Mouse (Mus musculus) myocyte (in vitro differentiated cells): ENCODE results near the gene Dhx30. TPM values are rescaled to one million over a fixed set of nuclear protein-coding genes. Genes with fewer than 3 reads are reported as not detected.
A peak's percentile ranks its signal among the peaks of the same experiment; 100 is the strongest.
"Not testable (repeated sequence)": the region's sequence is repeated elsewhere in the genome, so short reads cannot be mapped to it uniquely, and the experiment has no call there.

Experiments
- H3K27me3 ChIP-seq: one replicate; pipeline ENCODE4 v1.6.1; 2011; ENCODE audit not compliant: control insufficient read depth, insufficient read depth, insufficient read length
- H3K36me3 ChIP-seq: one replicate; pipeline ENCODE4 v1.6.1; 2011; ENCODE audit not compliant: control insufficient read depth, insufficient read depth
- H3K4me2 ChIP-seq: one replicate; pipeline ENCODE4 v1.6.1; 2011; ENCODE audit warnings: low read depth, control low read depth
- H3K4me3 ChIP-seq: one replicate; pipeline ENCODE4 v1.5.1; 2011; ENCODE audit warnings: mild to moderate bottlenecking, control low read depth, moderate library complexity
- H3K79me2 ChIP-seq: one replicate; pipeline ENCODE4 v1.6.1; 2011; ENCODE audit not compliant: control insufficient read depth, insufficient read depth
- H3ac ChIP-seq: one replicate; pipeline ENCODE4 v1.6.1; 2011; ENCODE audit not compliant: control insufficient read depth, insufficient read length
- CEBPB ChIP-seq: IDR thresholded peaks from 2 replicates; pipeline ENCODE4 v1.6.1; 2011; ENCODE audit warnings: mild to moderate bottlenecking, moderate library complexity; ENCODE audit not compliant: poor library complexity, insufficient read depth, severe bottlenecking
- E2F4 ChIP-seq: IDR thresholded peaks from one replicate; pipeline ENCODE4 v1.6.1; 2011; ENCODE audit warnings: mild to moderate bottlenecking, control low read depth, moderate library complexity; ENCODE audit not compliant: insufficient read depth
- MAX ChIP-seq: IDR thresholded peaks from one replicate; pipeline ENCODE4 v1.6.1; 2011; ENCODE audit warnings: low read depth, mild to moderate bottlenecking, control low read depth
- MYOD1 ChIP-seq, 3 experiments: IDR thresholded peaks; one replicate each; pipeline ENCODE4 v1.6.1; 2011; ENCODE audit warnings: control low read depth in 2 of 3, low read depth in 2 of 3, mild to moderate bottlenecking in 2 of 3, moderate library complexity in 1 of 3; ENCODE audit not compliant: insufficient read length in 2 of 3, control insufficient read depth in 1 of 3
- MYOG ChIP-seq, 3 experiments: IDR thresholded peaks; one replicate each; pipeline ENCODE4 v1.6.1; 2011; ENCODE audit warnings: control low read depth in 2 of 3, low read depth in 2 of 3, mild to moderate bottlenecking in 2 of 3; ENCODE audit not compliant: insufficient read length in 2 of 3, control insufficient read depth in 1 of 3, insufficient read depth in 1 of 3
- POLR2A ChIP-seq: IDR thresholded peaks from one replicate; pipeline ENCODE4 v1.6.1; 2011; ENCODE audit warnings: low read depth, mild to moderate bottlenecking, control low read depth, moderate library complexity; ENCODE audit not compliant: insufficient read length
- POLR2AphosphoS2 ChIP-seq: IDR thresholded peaks from one replicate; pipeline ENCODE4 v1.6.1; 2011; ENCODE audit warnings: low read depth, control low read depth; ENCODE audit not compliant: insufficient read length
- REST ChIP-seq: IDR thresholded peaks from one replicate; pipeline ENCODE4 v1.6.1; 2011; ENCODE audit warnings: mild to moderate bottlenecking, control low read depth, moderate library complexity; ENCODE audit not compliant: insufficient read depth, insufficient read length
- SRF ChIP-seq: IDR thresholded peaks from one replicate; pipeline ENCODE4 v1.6.1; 2011; ENCODE audit warnings: low read depth; ENCODE audit not compliant: control insufficient read depth, insufficient read length
- TCF12 ChIP-seq: IDR thresholded peaks from one replicate; pipeline ENCODE4 v1.6.1; 2011; ENCODE audit warnings: mild to moderate bottlenecking, control low read depth; ENCODE audit not compliant: poor library complexity, insufficient read depth, severe bottlenecking
- TCF3 ChIP-seq: IDR thresholded peaks from one replicate; pipeline ENCODE4 v1.6.1; 2011; ENCODE audit warnings: low read depth, control low read depth; ENCODE audit not compliant: insufficient read length
- USF1 ChIP-seq: IDR thresholded peaks from one replicate; pipeline ENCODE4 v1.6.1; 2011; ENCODE audit warnings: low read depth, mild to moderate bottlenecking, control low read depth, moderate library complexity
- polyA plus RNA-seq: library from polyadenylated mRNA; unstranded; fragments of >200 nt; fragmentation: generic; extraction: Trizol; gene quantifications from one replicate; pipeline ENCODE4 v1.2.1, GENCODE M21; 2012; ENCODE audit warnings: missing spikeins

Dhx30 gene
- polyA plus RNA-seq, 1 experiment = 79.1 TPM

DNA sequence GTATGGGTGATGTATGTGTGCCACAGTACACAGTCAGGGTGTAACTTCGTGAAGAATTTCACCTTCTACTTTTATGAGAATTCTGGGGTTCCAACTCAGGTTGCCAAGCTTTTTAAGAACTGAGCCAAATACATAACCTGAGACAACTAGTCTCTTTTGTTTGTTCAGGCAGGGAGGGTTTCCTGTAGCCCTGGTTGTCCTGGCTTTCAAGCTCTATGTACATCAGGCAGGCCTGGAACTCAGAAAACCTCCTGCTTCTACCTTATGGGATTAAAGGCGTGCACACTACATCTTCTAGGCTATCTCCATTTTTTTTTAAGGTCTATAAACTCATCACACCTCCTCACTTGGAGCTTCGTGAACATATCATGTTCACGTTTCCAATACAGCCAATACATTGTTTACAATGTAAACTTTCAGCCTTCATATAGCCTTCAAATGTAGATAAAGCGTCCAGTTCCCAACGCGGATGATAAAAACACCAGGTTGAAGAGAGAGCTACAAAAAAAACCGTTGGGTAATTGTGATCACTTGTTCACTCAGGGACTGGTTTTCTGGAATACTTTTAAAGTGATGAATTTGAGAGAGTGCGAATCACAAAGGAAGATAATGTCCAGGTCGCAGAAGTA is 13.4 kb upstream of the Dhx30 start:
- TF ChIP-seq USF1 (no peak), CEBPB (no peak), E2F4 (no peak), MYOD1 (IDR thresholded peaks at IDR 0.05; ENCODE audit: control insufficient read depth in 1 of 3, insufficient read length in 2 of 3, low read depth in 2 of 3) (no peak), POLR2A (no peak), SRF (no peak), MAX (no peak), TCF3 (no peak)
- Histone ChIP-seq H3K4me3 (peak overlapping the region; percentile 46), H3K4me2 (peak overlapping the region; percentile 76), H3ac (peak overlapping the region; percentile 72), H3K79me2 (peaks cover 39% of the 10 kb centered on the region), H3K36me3 (no peaks in the 10 kb centered on the region), H3K27me3 (no peaks in the 10 kb centered on the region)

GRCm38 (mm10) chr9:110124008-110124540 is 6.4 kb upstream of the Dhx30 start:
- H3K4me2 ChIP-seq = not testable (repeated sequence)

DNA sequence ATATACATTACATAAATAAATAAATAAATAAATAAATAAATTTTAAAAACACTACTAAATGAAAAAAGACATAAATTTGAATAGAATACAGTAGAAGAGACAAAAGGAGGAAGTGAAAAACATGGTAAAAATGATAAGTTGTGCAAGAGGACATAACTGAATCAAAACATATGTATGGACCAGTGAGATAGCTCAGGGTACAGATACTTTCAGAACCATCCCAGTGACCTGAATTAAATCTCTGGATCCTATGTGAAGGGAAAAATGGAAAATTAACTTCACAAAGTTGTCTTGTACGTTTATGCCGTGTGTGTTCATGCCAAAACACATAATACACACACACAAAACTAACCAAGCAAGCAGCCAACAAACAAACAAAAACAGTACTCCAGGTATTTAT is 5.7 kb upstream of the Dhx30 start:
- Histone ChIP-seq H3K27me3 (no peaks in the 10 kb centered on the region), H3K79me2 (peaks cover 10% of the 10 kb centered on the region), H3K36me3 (no peaks in the 10 kb centered on the region), H3ac (no peak overlapping the region), H3K4me2 (no peak overlapping the region), H3K4me3 (no peak overlapping the region)
- TF ChIP-seq REST = no peak
- no peak for TF ChIP-seq MYOG (IDR thresholded peaks at IDR 0.05; ENCODE audit: control insufficient read depth in 1 of 3, insufficient read depth in 1 of 3, insufficient read length in 2 of 3, low read depth in 2 of 3)
- no peak for TF ChIP-seq USF1
- no peak for TF ChIP-seq MYOD1 (IDR thresholded peaks at IDR 0.05; ENCODE audit: control insufficient read depth in 1 of 3, insufficient read length in 2 of 3, low read depth in 2 of 3)
- no peak for TF ChIP-seq POLR2AphosphoS2
- TF ChIP-seq MAX = no peak
- TF ChIP-seq E2F4 = no peak
- no peak for TF ChIP-seq TCF3
- no peak for TF ChIP-seq CEBPB
- TF ChIP-seq POLR2A = no peak
- TF ChIP-seq TCF12 = no peak
- no peak for TF ChIP-seq SRF

More at GRCm38 (mm10) chr9:110124008-110124540, 6.4 kb upstream of the Dhx30 start:
- not testable (repeated sequence) for H3K79me2 ChIP-seq, H3ac ChIP-seq, H3K36me3 ChIP-seq, H3K4me3 ChIP-seq, H3K27me3 ChIP-seq

GRCm38 (mm10) chr9:110121424-110121823 is 3.8 kb upstream of the Dhx30 start:
- H3K36me3 ChIP-seq = no peaks in the 10 kb centered on the region
- peak in 2 of 3 experiments; percentile 12 to 54 for TF ChIP-seq MYOD1 (IDR thresholded peaks at IDR 0.05; ENCODE audit: control insufficient read depth in 1 of 3, insufficient read length in 2 of 3, low read depth in 2 of 3)
- TF ChIP-seq MYOG (IDR thresholded peaks at IDR 0.05; ENCODE audit: control insufficient read depth in 1 of 3, insufficient read depth in 1 of 3, insufficient read length in 2 of 3, low read depth in 2 of 3) = no peak
- TF ChIP-seq TCF12 = no peak
- no peak for TF ChIP-seq USF1
- TF ChIP-seq TCF3 = no peak

DNA sequence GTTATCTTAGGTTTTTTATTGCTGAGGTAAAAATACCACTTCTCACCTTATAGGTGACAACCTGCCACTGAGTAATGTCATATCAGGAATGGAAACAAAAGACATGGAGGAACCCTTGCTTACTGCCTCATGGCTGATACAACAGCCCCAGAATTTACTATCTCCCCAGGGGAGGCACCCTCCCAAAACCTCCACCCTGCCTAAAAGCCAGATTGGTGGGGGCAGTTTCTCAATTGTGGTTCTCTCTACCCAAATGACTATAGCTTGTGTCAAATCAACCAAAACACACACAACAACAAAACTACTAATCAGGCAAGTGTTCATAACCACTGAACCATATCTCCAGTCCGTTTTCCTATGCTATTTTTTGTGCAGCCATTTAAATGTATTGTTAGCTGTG is 619 bp upstream of the Dhx30 start:
- Histone ChIP-seq H3K4me3 (peak overlapping the region; percentile 91), H3K27me3 (no peaks in the 10 kb centered on the region), H3K36me3 (no peaks in the 10 kb centered on the region), H3ac (peak overlapping the region; percentile 90), H3K79me2 (peaks cover 24% of the 10 kb centered on the region), H3K4me2 (peak overlapping the region; percentile 86)
- TF ChIP-seq E2F4 = no peak
- no peak for TF ChIP-seq USF1
- TF ChIP-seq REST = no peak
- no peak for TF ChIP-seq POLR2A
- no peak for TF ChIP-seq MYOD1 (IDR thresholded peaks at IDR 0.05; ENCODE audit: control insufficient read depth in 1 of 3, insufficient read length in 2 of 3, low read depth in 2 of 3)
- TF ChIP-seq TCF3 = no peak
- TF ChIP-seq MAX = no peak
- no peak for TF ChIP-seq CEBPB
- no peak for TF ChIP-seq MYOG (IDR thresholded peaks at IDR 0.05; ENCODE audit: control insufficient read depth in 1 of 3, insufficient read depth in 1 of 3, insufficient read length in 2 of 3, low read depth in 2 of 3)

More at GRCm38 (mm10) chr9:110121424-110121823, 3.8 kb upstream of the Dhx30 start:
- Histone ChIP-seq H3ac (no peak overlapping the region), H3K79me2 (peaks cover 22% of the 10 kb centered on the region), H3K27me3 (no peaks in the 10 kb centered on the region), H3K4me3 (no peak overlapping the region), H3K4me2 (no peak overlapping the region)
